Mouse (Mus musculus) ovary, adult 10 weeks (tissue): ENCODE measurements around the gene Otop2. TPM values are rescaled to one million over a fixed set of nuclear protein-coding genes. Genes with fewer than 3 reads are reported as not detected.

Source experiments
- polyA plus RNA-seq: library from polyadenylated mRNA; stranded (reverse); fragments of 350-450 nt; fragmentation: Illumina TruSeq; extraction: RNeasy Lipid Tissue Mini Kit (QIAGEN cat#74804); gene quantifications from one replicate; pipeline ENCODE4 v1.2.3, GENCODE M21; 2014

Gene Otop2
- polyA plus RNA-seq, result not detected

GRCm38 (mm10) chr11:115306863-115307262 is at the start of gene Otop2:
Gene Otop2 (plus strand): TSS chr11:115307163.

GRCm38 (mm10) chr11:115267061-115267883 is 39.7 kb upstream of the Otop2 start, which contains the start of gene Grin2c:
Gene Grin2c (minus strand): TSS chr11:115267243.

DNA sequence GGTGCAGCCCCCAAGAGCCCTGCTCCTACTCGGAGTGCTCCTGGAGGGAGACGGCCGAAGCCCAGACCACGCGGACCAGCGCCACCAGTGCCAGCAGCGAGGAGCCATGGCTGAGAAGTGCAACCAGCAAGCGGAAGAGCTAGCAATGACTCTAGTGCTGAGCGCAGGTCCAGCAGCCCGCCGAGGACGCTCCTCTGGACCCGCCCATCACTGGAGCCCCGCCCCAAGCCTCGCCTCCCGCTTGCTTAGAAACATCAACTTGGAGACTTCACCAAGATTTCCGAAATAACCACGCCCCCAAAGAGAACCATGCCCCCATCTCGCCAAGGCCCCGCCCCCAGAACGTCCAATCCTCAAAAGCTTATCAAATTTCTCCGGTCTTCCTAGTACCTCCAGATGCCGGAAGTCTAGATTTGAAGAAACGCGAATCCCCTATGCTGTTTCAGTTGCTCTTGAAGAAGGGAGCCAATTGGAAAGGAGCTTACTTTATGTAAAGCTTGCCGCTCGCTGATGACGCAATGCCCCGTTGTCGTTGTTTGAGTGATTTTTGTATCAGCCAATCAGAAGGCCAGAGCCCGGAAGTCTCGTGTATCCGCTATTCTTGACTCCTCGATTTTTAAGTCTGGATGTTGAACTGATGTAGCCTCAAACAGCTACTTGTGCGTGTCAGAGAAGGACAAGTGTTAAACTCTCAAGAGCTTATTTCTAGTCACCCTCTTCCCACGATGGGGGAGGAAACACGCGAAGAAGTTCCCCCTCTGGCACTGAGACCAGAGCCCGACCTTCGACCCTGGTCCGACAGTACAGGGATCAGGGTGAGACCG is 30.0 kb upstream of the Otop2 start, which contains the start of gene Fdxr:
Fdxr (minus strand) TSS at position 271 of the 824 bp plus-strand sequence.

GRCm38 (mm10) chr11:115297214-115297826 is 9.6 kb upstream of the Otop2 start, which contains the start of gene Fads6:
Gene Fads6 (minus strand): TSS chr11:115297663.

DNA sequence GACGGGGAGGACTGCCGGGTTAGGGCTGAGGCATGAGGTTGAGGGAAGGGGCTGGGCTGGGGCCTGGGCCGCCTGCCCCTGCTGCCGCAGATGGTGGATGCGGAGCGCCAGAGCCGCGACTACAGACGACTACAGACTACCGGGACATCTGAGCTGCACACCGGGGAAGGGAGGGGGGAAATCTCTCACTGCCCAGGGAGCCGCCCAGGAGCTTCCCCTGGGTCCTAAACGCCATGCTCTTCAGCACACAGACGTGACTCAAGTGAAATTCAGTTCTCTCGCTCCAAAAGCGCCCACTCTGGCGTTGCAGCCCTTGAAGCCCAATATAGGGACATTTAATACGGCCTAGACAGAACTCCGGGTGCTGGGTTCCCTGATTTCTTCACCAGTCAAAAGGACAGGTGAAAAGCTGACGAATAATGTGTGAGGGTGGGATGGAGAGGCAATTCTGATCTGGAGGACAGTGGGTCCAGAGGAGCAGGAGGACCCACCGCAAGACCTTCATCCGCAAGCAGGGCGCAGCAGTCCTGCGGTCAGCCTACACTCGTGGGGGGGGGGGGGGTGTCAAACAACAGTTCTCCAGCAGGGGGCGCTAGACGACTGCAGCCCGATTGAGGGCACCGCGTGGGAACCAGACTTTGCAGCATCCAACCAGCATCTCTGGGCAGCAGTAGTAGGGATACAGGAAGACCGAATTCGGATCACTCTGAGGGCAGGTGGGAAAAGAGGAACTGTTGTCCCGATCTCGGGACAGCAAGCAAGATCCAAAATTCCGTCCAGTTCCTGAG is 15.1 kb downstream of the Otop2 start, which contains the start of gene Ush1g:
Ush1g (minus strand) TSS at position 136 of the 788 bp plus-strand sequence.

GRCm38 (mm10) chr11:115334531-115334930 is 27.6 kb downstream of the Otop2 start, which contains the start of gene Otop3:
Gene Otop3 (plus strand): TSS chr11:115334731.

DNA sequence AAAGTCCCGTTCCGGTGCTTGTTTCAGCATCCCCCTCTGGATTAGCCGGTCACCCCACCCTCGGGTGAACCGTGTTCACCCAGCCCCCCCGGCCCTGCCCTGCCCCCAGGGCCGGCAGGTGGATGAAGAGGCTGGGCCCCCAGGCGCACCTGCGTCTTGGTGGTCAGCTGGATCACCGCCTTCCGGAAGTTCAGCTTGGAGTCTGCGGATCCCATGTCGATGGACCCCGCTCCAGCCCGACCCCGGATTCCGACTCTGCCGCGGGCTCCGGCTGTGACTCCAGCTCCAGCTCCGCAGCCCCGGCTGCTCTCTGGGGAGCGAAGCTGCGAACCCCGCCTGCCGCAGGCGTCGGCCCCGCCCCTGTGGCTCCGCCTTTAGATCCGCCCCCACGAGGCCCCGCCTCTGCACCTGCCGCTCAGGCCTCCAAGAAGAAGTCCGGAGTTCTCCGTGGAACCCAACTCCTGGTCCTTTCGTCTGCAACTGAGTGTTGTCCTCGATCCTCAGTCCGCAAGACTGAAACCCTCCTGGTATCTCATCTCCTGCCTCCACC is 60.5 kb downstream of the Otop2 start, which contains the start of gene Hid1:
Hid1 (minus strand) TSS at position 362 of the 550 bp plus-strand sequence.

Other genes with a start within 250 kb of the Otop2 start
- 0.63 TPM for gene Cd300e, start 245.0 kb upstream of the Otop2 start, polyA plus RNA-seq
- 0.60 TPM for gene Rab37, start 215.7 kb upstream of the Otop2 start, polyA plus RNA-seq
- 0.48 TPM for gene Cd300lf, start 173.2 kb upstream of the Otop2 start, polyA plus RNA-seq
- 8.0 TPM for gene Slc9a3r1, start 143.8 kb upstream of the Otop2 start, polyA plus RNA-seq
- gene Tmem104, start 119.7 kb upstream of the Otop2 start, polyA plus RNA-seq, result 0.71 TPM
- 0.74 TPM for gene Nat9, start 119.3 kb upstream of the Otop2 start, polyA plus RNA-seq
- not detected for gene Grin2c, start 39.9 kb upstream of the Otop2 start, polyA plus RNA-seq
- 11.9 TPM for gene Fdxr, start 30.1 kb upstream of the Otop2 start, polyA plus RNA-seq
- 13.5 TPM for gene Fads6, start 9.5 kb upstream of the Otop2 start, polyA plus RNA-seq
- 0.60 TPM for gene Ush1g, start 14.9 kb downstream of the Otop2 start, polyA plus RNA-seq
- gene Otop3, start 27.6 kb downstream of the Otop2 start, polyA plus RNA-seq, result not detected
- gene Hid1, start 60.6 kb downstream of the Otop2 start, polyA plus RNA-seq, result 1.3 TPM
- gene Cdr2l, start 74.8 kb downstream of the Otop2 start, polyA plus RNA-seq, result 0.46 TPM
- 5.3 TPM for gene Mrpl58, start 96.6 kb downstream of the Otop2 start, polyA plus RNA-seq
- 364 TPM for gene Atp5h, start 112.8 kb downstream of the Otop2 start, polyA plus RNA-seq
- 21.3 TPM for gene Kctd2, start 113.0 kb downstream of the Otop2 start, polyA plus RNA-seq
- not detected for gene Trim80, start 133.4 kb downstream of the Otop2 start, polyA plus RNA-seq
- not detected for gene Slc16a5, start 155.3 kb downstream of the Otop2 start, polyA plus RNA-seq
- 0.86 TPM for gene Armc7, start 168.5 kb downstream of the Otop2 start, polyA plus RNA-seq
- gene Nt5c, start 184.7 kb downstream of the Otop2 start, polyA plus RNA-seq, result 0.63 TPM
- gene Jpt1, start 207.2 kb downstream of the Otop2 start, polyA plus RNA-seq, result 20.2 TPM
- gene Sumo2, start 229.1 kb downstream of the Otop2 start, polyA plus RNA-seq, result 2,747 TPM